Mouse (Mus musculus) testis, postnatal 14 days (tissue): ENCODE results near the gene Hes1.
A peak's percentile ranks its signal among the peaks of the same experiment; 100 is the strongest.
"Not testable (repeated sequence)": the region's sequence is repeated elsewhere in the genome, so short reads cannot be mapped to it uniquely, and the experiment has no call there.

ENCODE experiments used
- DNase-seq: peaks from one replicate; pipeline ENCODE4 v3.0.0; 2021; ENCODE audit warnings: low spot score

Gene Hes1

DNA sequence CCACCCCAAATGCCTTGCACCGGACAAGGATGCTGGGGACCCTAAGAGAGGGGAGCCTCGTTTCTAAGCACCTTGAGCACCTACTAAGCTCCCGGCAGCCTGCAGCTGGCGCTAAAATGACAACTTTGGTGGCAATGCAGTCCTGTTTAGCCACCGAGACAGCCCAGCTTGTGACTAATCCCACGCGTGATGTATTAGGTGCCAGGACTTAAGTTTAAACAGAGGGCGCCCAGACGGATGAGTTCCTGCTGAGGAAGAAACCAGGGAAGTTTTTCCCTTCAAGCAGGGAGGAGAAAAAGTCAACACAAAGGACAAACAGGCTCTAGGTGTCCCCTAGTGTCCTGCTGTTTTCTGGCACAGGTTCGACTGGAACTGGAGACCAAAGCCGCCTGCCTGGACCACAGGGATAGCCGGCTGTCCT is 6.6 kb downstream of the Hes1 start:
- DNase-seq: no peak

DNA sequence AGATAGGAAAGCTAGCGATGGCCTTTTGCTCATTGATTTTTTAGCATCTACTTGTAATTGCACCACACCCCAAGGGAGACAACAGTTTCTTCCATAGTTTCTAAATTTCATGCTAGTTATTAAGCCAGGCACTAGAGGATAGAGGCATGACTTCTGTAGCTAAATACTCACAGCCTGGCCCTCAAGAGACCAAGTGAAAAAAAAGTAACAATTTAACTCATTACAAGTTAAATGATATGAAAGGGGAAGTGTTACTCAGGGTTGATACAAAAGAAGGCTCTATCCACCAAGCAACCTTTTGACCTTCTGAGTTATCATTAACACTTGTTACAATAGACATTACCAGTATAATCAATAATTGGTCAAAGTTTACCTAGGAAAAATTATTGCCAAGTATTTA is 9.1 kb downstream of the Hes1 start:
- DNase-seq: no peak

DNA sequence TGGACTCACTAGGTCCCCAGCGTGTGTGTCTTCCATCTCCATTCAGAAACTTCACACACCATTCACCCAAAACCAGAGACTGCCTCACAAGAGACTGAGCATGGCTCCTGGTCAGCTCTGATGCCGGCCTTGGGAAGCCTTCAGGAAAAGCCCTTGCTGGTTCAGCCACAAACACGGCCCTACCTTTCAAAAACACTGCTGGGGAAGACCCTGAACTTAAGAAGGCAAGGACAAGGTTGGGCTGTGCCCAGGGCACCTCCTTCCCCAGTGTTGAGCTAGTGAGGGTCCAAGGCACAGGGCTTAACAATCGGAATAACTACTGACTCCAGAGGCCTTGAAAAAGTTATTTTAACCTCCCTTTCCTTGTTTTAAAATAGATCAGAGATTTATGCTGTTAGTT is 17.3 kb downstream of the Hes1 start:
- no peak for DNase-seq

DNA sequence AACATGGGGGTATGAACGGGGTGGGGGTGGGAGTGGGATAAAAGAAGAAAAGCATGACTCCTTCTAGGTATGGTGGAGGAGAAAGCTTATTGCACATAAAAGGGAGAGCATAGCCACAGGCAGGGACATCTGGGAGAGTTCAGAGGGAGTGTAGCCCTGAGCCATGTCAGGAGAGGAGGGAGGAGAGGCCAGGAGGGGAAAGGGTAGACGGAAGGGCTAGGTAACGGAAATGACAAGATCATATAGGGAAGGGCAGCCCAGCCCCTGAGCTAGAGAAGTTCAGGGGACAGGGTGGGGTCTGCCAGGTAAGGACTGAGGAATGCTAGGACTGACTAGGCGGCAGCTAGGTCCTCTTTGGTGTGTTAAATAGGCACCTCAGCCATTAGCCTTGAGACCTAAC is 17.8 kb downstream of the Hes1 start:
- DNase-seq: no peak

GRCm38 (mm10) chr16:30082965-30083364 is 18.8 kb downstream of the Hes1 start:
- DNase-seq: no peak

GRCm38 (mm10) chr16:30083536-30083935 is 19.4 kb downstream of the Hes1 start:
- DNase-seq: no peak

GRCm38 (mm10) chr16:30088646-30089045 is 24.5 kb downstream of the Hes1 start:
- DNase-seq: no peak

- peak; percentile 61 for DNase-seq
These were observed 26.1 kb downstream of the Hes1 start for GRCm38 (mm10) chr16:30090200-30090865.

DNA sequence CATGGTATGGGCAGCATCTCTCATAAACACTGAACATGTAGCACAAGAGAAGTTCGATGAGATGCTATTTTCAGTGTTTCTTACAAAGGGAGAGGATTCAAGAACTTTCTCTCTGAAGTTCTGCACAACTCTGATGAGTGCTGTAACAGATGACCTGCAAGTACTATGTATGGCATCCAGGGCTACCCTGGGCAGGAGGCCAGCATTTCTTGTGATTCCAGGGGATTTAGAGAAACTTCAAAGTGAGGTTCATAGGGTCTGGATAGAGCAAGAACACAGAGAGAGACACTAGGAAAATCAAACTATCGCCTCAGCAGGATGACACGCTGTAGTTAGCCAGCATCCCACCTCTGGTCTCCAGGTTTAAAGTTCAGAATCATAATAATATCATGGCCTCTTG is 31.9 kb downstream of the Hes1 start:
- DNase-seq: no peak

- no peak for DNase-seq
These were observed 32.3 kb downstream of the Hes1 start for GRCm38 (mm10) chr16:30096475-30096874.

DNA sequence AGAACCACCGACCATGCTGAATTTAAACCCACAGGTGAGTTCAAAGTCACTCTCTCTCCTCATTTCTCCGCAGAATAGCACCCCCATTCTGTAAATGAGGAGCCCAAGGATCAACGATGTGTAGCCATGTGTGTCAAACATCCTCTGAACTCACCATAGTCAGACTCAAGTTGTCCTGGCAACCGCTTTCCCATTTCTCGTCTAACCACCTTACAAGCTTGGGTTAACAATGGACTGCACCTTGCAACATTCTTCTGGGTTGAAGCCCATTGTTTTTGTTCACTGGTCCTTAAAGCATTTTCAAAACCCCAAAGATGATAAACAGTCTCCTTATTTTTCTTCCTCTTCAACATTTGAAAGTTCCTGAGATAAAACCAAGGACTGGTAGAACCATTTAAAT is 34.9 kb downstream of the Hes1 start:
- DNase-seq: no peak

GRCm38 (mm10) chr16:30102149-30102915 is 38.1 kb downstream of the Hes1 start:
- no peak for DNase-seq

DNA sequence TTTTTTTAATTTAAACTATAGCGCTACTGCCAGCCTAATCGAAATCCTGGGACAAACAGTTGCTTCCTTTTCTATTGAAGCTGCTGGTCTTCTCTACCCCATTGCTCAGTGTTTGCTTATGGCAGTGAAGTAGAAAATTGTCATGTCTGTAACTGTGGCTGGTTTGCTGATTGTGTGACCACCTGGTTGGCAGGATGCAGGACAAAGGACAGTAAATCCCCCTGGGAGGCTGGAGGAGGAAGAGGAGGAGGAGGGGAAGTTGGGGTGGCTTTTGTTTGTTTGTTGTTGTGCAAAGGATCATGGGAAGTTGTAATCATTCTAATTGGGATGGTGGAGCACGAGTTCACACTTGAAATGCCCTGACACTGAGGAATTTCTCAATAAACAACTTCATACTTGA is 38.8 kb downstream of the Hes1 start:
- DNase-seq: no peak

GRCm38 (mm10) chr16:30103495-30103894 is 39.3 kb downstream of the Hes1 start:
- DNase-seq: no peak

DNA sequence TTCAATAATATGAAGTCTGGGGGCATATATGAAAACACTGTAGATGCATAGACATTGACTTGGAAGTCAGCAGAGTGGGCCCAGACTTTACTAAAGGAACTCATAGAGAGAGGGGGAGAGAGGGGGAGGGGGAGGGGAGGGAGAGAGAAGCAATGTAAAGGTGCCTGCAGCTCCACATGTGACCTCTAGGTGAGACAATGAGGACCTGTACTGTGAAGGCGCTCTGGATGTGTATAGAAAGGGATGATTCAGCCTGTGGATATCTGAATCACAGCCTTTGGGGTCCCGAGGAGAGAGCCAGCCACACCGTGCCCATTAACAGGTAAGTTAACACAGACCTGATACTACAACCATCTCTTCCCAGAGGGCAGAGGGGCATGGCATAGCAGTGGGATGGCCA is 40.2 kb downstream of the Hes1 start:
- no peak for DNase-seq

- no peak for DNase-seq
These were observed 41.3 kb downstream of the Hes1 start for GRCm38 (mm10) chr16:30105476-30105875.

DNA sequence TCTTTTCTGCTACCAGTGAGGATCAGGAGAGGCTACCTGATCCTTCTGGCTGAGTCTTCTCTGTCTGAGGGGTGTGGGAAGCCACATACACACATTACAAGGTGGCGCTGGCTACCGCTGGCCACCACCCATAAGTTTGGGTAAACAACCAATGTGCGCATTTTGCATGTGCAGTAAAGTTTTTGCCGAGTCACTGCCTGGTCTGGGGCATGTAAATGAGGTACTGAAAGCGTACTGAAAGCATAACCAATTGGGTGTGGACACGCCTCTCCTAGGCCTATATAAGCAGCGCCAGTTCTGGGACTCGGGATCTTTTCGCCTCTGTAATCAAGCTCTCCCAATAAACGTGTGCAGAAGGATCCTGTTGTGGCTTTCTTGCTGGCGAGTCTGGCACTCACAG is 44.0 kb downstream of the Hes1 start:
- not testable (repeated sequence) for DNase-seq

DNA sequence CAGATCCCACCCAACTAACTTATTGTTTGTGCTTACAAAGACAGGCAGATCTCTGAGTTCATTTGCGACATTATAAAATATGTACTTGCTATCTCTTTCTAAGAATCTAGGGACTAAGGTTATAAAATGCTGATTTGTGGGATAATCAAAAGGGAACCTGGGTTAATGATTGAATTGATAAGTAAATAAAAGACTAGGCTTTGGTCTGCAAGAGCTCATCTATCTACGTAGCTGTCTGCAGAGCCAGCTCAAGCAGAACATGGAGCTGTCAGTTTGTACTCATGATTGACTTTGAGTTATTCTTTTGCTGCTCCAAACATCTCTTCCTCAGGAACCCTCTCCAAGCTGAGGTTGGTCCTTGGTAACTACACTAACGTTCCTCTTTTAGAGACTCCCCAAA is 46.3 kb downstream of the Hes1 start:
- no peak for DNase-seq

GRCm38 (mm10) chr16:30111069-30111468 is 46.9 kb downstream of the Hes1 start:
- DNase-seq: no peak

DNA sequence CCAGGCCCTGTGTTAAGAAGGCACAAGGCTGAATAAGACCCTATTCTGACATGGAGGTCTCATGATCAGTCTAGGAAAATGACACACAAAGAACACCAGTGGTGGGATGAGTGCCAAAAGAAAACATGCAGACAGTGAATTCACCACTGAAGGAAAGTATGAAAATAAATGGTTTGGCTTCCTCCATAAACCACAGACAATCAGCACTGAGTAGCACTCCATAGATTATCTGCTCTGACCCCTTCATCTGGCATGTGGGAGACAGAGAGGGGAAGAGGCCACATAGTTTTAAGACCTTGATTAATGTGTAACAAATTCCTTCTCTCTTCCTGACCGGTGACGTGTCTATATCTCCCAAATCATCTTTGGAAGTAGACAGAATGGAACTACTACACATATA is 47.4 kb downstream of the Hes1 start:
- no peak for DNase-seq

DNA sequence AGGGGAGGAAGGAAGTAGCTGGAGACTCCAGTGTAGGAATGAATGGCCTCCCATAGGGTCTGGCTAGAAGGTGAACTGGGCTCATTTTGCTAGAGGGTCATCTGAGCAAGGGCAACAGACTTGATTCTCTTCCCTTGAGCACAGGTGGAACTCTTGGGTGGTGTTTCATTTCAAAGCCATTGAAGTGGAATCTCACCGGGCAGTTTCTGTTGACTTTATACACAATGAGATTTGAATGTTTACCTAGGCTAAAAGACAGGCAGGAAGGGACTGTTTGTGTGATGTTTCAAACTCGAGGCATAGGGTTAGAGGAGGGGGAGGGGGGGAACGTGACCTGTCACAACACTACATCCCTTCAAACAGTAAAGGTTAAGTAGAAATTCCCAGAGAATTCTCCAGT is 49.0 kb downstream of the Hes1 start:
- DNase-seq: no peak

- no peak for DNase-seq
These were observed 49.6 kb downstream of the Hes1 start for GRCm38 (mm10) chr16:30113800-30114199.

- DNase-seq: no peak
These were observed 50.3 kb downstream of the Hes1 start for GRCm38 (mm10) chr16:30114451-30114850.
